ENCODE assay signal across 24 mouse cellular contexts in the genomic region with DNA sequence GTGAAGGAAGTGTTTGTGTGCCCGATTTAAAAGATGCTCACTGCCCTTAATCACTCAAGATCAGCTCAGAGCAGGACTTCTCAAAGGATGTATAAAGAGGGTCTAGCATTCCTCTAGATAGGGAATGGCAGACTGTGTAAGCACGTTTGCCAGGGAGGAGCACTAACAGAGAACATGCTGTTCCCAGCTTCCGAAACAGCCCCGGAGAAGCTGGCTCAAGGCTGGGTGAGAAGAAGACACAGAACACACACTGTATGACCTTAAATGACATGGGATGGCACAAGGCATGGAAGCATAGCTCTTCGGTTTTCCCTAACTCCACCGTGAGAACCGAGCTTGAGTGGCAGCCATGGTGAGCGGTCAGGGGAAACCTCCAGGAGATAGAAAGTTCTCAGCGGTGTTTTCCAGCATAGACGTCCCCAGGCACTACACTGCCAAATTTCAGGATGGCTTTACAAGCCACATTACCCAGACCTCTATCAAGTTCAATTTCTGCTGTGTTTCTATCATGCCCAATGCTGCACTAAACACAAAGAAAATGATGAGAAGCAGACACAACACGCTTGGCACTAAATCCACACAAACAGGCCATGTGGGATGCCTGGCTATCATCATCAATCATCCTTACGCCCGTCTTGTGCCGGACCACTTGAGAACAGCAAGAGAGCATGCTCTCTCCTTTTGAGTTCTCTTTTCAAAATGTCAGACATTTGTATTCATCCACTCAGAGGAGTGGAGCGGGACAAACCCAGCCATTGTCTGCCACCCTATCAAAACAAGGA.
DNase-seq lines count a peak whose midpoint lies in the region; ATAC-seq and TF ChIP-seq lines count a peak whose summit lies in the region.
"Had no signal": no experiment of that assay in that cellular context is flagged by ENCODE, and none has a peak within 500 bp of the region (broad histone marks: within the 10 kb centered on the region; RNA-seq: fewer than 3 reads in every experiment).

No protein-coding gene starts in this region.

- intact Hi-C loops in heart, postnatal 25 days (cut with DNase I) = no loop called here

- no peak for TF ChIP-seq POLR2A in myocyte (IDR thresholded peaks at IDR 0.05; ENCODE audit: insufficient read length, low read depth)

- no peak overlapping the region for H3K4me2 ChIP-seq in stomach, embryonic 14.5 days (replicated peaks; ENCODE audit: low read depth, low read length)
- H3K4me2 ChIP-seq in stomach, postnatal 0 days (replicated peaks; ENCODE audit: low read depth) = no peak overlapping the region
- H3K4me2 ChIP-seq in myocyte (ENCODE audit: low read depth) = peak overlapping the region; percentile 0
- H3K4me2 ChIP-seq: embryonic facial prominence, embryonic 12.5 days; forebrain, embryonic 12.5 days; heart, embryonic 11.5 days; heart, embryonic 15.5 days; hindbrain, embryonic 12.5 days had no signal

- no peak overlapping the region for H3K27ac ChIP-seq in stomach, embryonic 14.5 days (ENCODE audit: low read length)
- no peak overlapping the region for H3K27ac ChIP-seq in stomach, postnatal 0 days (replicated peaks)
- H3K27ac ChIP-seq: embryonic facial prominence, embryonic 12.5 days; forebrain, embryonic 12.5 days; heart, embryonic 15.5 days; hindbrain, embryonic 12.5 days had no signal

- H3K27me3 ChIP-seq in stomach, embryonic 14.5 days (ENCODE audit: control insufficient read depth, insufficient read depth, low read length) = no peaks in the 10 kb centered on the region
- no peaks in the 10 kb centered on the region for H3K27me3 ChIP-seq in stomach, postnatal 0 days (ENCODE audit: control insufficient read depth, insufficient read depth, low read length)
- H3K27me3 ChIP-seq in myocyte (ENCODE audit: control insufficient read depth, insufficient read depth, insufficient read length) = no peaks in the 10 kb centered on the region
- H3K27me3 ChIP-seq: embryonic facial prominence, embryonic 12.5 days; forebrain, embryonic 12.5 days; hindbrain, embryonic 12.5 days had no signal

- no peak overlapping the region for H3ac ChIP-seq in myocyte (ENCODE audit: control insufficient read depth, insufficient read length)

- no peak for TF ChIP-seq EP300 in stomach, postnatal 0 days (optimal IDR thresholded peaks at IDR 0.05)

- H3K4me1 ChIP-seq in stomach, embryonic 14.5 days (ENCODE audit: control insufficient read depth, insufficient read depth, low read length) = no peaks in the 10 kb centered on the region
- H3K4me1 ChIP-seq in stomach, postnatal 0 days (replicated peaks; ENCODE audit: control insufficient read depth, insufficient read depth) = no peaks in the 10 kb centered on the region

- H3K36me3 ChIP-seq in stomach, embryonic 14.5 days (ENCODE audit: control insufficient read depth, insufficient read depth, low read length) = no peaks in the 10 kb centered on the region
- no peaks in the 10 kb centered on the region for H3K36me3 ChIP-seq in stomach, postnatal 0 days (ENCODE audit: control insufficient read depth, insufficient read depth, low read length)
- H3K36me3 ChIP-seq in myocyte (ENCODE audit: control insufficient read depth, insufficient read depth) = no peaks in the 10 kb centered on the region
- H3K36me3 ChIP-seq: embryonic facial prominence, embryonic 12.5 days; forebrain, embryonic 12.5 days; G1E; heart, embryonic 15.5 days; hindbrain, embryonic 12.5 days had no signal

- no peak overlapping the region for H3K9ac ChIP-seq in stomach, embryonic 14.5 days (replicated peaks; ENCODE audit: low read depth, low read length)
- no peak overlapping the region for H3K9ac ChIP-seq in stomach, postnatal 0 days (ENCODE audit: low read length)
- H3K9ac ChIP-seq: embryonic facial prominence, embryonic 12.5 days; forebrain, embryonic 12.5 days; heart, embryonic 15.5 days; hindbrain, embryonic 12.5 days had no signal

- no peak overlapping the region for H3K4me3 ChIP-seq in stomach, embryonic 14.5 days (ENCODE audit: low read depth, low read length)
- H3K4me3 ChIP-seq in stomach, postnatal 0 days (ENCODE audit: low read depth, low read length) = no peak overlapping the region
- no peak overlapping the region for H3K4me3 ChIP-seq in myocyte
- H3K4me3 ChIP-seq: embryonic facial prominence, embryonic 12.5 days; forebrain, embryonic 12.5 days; heart, embryonic 15.5 days; hindbrain, embryonic 12.5 days had no signal

- 0 out of 2 replicates have a peak, but pooled peaks have one; percentile 18 for ATAC-seq in stomach, embryonic 14.5 days (ENCODE audit: insufficient number of reproducible peaks, insufficient read depth, low FRiP score, low read depth)
- no peak for ATAC-seq in stomach, postnatal 0 days (ENCODE audit: low FRiP score, low TSS enrichment)
- ATAC-seq in megakaryocyte progenitor cell, adult 5-6 weeks (replicated peaks; ENCODE audit: poor library complexity) = no peak
- ATAC-seq: CD4-positive, CD25-positive, alpha-beta regulatory T cell, adult 4 months; forebrain, embryonic 16.5 days; hindbrain, embryonic 16.5 days; inflammation-experienced regulatory T-cells, adult 6 months; intestine, postnatal 0 days had no signal

- H3K79me2 ChIP-seq in myocyte (ENCODE audit: control insufficient read depth, insufficient read depth) = no peaks in the 10 kb centered on the region

- no peaks in the 10 kb centered on the region for H3K9me3 ChIP-seq in stomach, embryonic 14.5 days (ENCODE audit: control insufficient read depth, low read depth, low read length)
- H3K9me3 ChIP-seq in stomach, postnatal 0 days (ENCODE audit: control insufficient read depth, low read length) = no peaks in the 10 kb centered on the region
- H3K9me3 ChIP-seq: embryonic facial prominence, embryonic 12.5 days; forebrain, embryonic 12.5 days; G1E; heart, embryonic 15.5 days; hindbrain, embryonic 12.5 days had no signal

- DNase-seq in embryo, embryonic 10 days (ENCODE audit: low spot score) = peak; percentile 37
- no peak for DNase-seq in embryo, embryonic 9.5 days (ENCODE audit: extremely low spot score)
- DNase-seq in heart, adult 11 months = peak; percentile 92
- no peak for DNase-seq in heart, postnatal 25 days (ENCODE audit: low spot score)
- DNase-seq in stomach, postnatal 0 days (ENCODE audit: low spot score) = no peak
- DNase-seq: adrenal gland, postnatal 10 days; B cell, adult 2 months; cerebellum, adult 11-12 months; cerebellum, adult 9-10 months; cerebellum, postnatal 25 days had no signal

- no peak for TF ChIP-seq CTCF in stomach, postnatal 0 days (IDR thresholded peaks at IDR 0.05; ENCODE audit: low read depth)

- 67% methylated on average over 15 of the region's 15 CpGs for WGBS in stomach, embryonic 14.5 days
- 77% methylated on average over 15 of the region's 15 CpGs for WGBS in stomach, postnatal 0 days

TF ChIP-seq in myocyte, 11 proteins besides CTCF, POLR2A, EP300 and RAD21:
- no peak for TF ChIP-seq USF1 (IDR thresholded peaks at IDR 0.05; ENCODE audit: low read depth)
- TF ChIP-seq TCF3 (IDR thresholded peaks at IDR 0.05; ENCODE audit: insufficient read length, low read depth) = no peak
- TF ChIP-seq MYOD1 (IDR thresholded peaks at IDR 0.05; ENCODE audit: control insufficient read depth in 1 of 3, insufficient read length in 2 of 3, low read depth in 2 of 3) = no peak
- no peak for TF ChIP-seq TCF12 (IDR thresholded peaks at IDR 0.05; ENCODE audit: insufficient read depth, poor library complexity, severe bottlenecking)
TF ChIP-seq in myocyte: peak in this region for 0.

Comparison
In these comparisons a context has a peak if more than half of its experiments do, and no peak if none do; other contexts are left out.
1. DNase-seq: peak in embryo, embryonic 10 days (single experiment) and heart, adult 11 months (single experiment); none in embryo, embryonic 9.5 days (single experiment), heart, postnatal 25 days (single experiment) and stomach, postnatal 0 days (single experiment).